Mouse (Mus musculus): ENCODE data around the gene Bard1. TPM values are rescaled to one million over a fixed set of nuclear protein-coding genes. Genes with fewer than 3 reads are reported as not detected.

Bard1 gene
- polyA plus RNA-seq, 1 experiment from 2014 or later: 1.7 TPM

GRCm38 (mm10) chr1:71035565-71035964 is 67.4 kb downstream of the Bard1 start:
- no peaks in the 10 kb centered on the region for H3K9me3 ChIP-seq
- DNase-seq (ENCODE audit: low spot score): no peak
- no peaks in the 10 kb centered on the region for H3K4me1 ChIP-seq (replicated peaks)
- no peak overlapping the region for H3K27ac ChIP-seq
- WGBS: 84% methylated on average over 1 of the region's 1 CpGs
- H3K27me3 ChIP-seq (ENCODE audit: insufficient read depth, poor library complexity, severe bottlenecking): no peaks in the 10 kb centered on the region
- H3K4me3 ChIP-seq: no peak overlapping the region
- peaks cover 22% of the 10 kb centered on the region; the same call in 1 of the 2 replicates for H3K36me3 ChIP-seq

- H3K27me3 ChIP-seq (ENCODE audit: insufficient read depth, poor library complexity, severe bottlenecking): no peaks in the 10 kb centered on the region
- H3K27ac ChIP-seq: no peak overlapping the region
- peaks cover 10% of the 10 kb centered on the region for H3K36me3 ChIP-seq
- whole genome bisulfite sequencing: 91% methylated on average over 5 of the region's 5 CpGs
- no peak for DNase-seq (ENCODE audit: low spot score)
- no peak overlapping the region for H3K4me3 ChIP-seq
- no peaks in the 10 kb centered on the region for H3K4me1 ChIP-seq (replicated peaks)
- no peaks in the 10 kb centered on the region for H3K9me3 ChIP-seq
Measured at GRCm38 (mm10) chr1:71022766-71023165, 80.2 kb downstream of the Bard1 start.

DNA sequence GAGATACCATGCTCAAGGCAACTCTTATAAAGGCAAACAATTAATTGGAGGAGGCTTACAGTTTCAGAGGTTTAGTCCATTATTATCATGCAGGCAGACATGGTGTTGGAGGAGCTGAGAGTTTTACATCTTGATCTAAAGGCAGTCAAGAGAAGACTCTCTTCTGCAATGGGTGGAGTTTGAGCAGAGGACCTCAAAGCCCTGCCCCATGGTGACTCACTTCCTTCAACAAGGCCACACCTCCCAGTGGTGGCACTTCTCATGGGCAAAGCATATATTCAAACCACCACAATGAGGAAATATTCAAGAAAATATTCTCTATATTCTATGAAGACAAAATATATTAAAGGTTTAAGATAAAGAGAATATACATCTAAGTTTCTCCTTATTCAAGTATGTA is 88.6 kb downstream of the Bard1 start:
- Histone ChIP-seq H3K4me1 (replicated peaks) (no peaks in the 10 kb centered on the region), H3K36me3 (no peaks in the 10 kb centered on the region), H3K9me3 (no peaks in the 10 kb centered on the region), H3K27me3 (ENCODE audit: insufficient read depth, poor library complexity, severe bottlenecking) (no peaks in the 10 kb centered on the region), H3K4me3 (no peak overlapping the region), H3K27ac (no peak overlapping the region)
- DNase-seq (ENCODE audit: low spot score): no peak

- H3K4me3 ChIP-seq: no peak overlapping the region
- H3K9me3 ChIP-seq: no peaks in the 10 kb centered on the region
- 91% methylated on average over 6 of the region's 6 CpGs for WGBS
- H3K27me3 ChIP-seq (ENCODE audit: insufficient read depth, poor library complexity, severe bottlenecking): no peaks in the 10 kb centered on the region
- no peaks in the 10 kb centered on the region for H3K4me1 ChIP-seq (replicated peaks)
- no peaks in the 10 kb centered on the region for H3K36me3 ChIP-seq
- H3K27ac ChIP-seq: no peak overlapping the region
- DNase-seq (ENCODE audit: low spot score): no peak
Measured at GRCm38 (mm10) chr1:71005998-71006397, 96.9 kb downstream of the Bard1 start.

DNA sequence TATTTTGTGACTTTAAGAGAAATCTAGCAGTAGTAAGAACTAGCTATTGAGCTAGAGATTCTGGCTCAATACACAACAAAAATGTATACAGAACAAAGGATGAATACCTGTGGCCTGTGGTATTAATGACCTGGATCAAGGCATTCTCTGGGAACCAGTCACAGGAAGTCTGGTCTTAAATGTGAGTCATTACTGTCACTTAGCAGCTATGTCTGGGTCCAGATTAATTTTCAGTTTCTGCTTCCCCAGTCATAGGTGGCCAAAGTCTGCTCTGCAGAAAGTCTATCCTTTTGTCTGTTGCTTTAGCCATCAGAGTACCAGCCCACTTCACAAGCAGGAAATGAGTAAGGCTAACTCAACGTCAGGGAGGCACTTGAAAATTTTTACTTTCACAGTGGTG is 98.8 kb downstream of the Bard1 start:
- WGBS: 62% methylated on average over 1 of the region's 1 CpGs
- Histone ChIP-seq H3K36me3 (no peaks in the 10 kb centered on the region), H3K27ac (no peak overlapping the region), H3K4me3 (no peak overlapping the region), H3K27me3 (ENCODE audit: insufficient read depth, poor library complexity, severe bottlenecking) (no peaks in the 10 kb centered on the region), H3K9me3 (no peaks in the 10 kb centered on the region), H3K4me1 (replicated peaks) (no peaks in the 10 kb centered on the region)
- no peak for DNase-seq (ENCODE audit: low spot score)

DNA sequence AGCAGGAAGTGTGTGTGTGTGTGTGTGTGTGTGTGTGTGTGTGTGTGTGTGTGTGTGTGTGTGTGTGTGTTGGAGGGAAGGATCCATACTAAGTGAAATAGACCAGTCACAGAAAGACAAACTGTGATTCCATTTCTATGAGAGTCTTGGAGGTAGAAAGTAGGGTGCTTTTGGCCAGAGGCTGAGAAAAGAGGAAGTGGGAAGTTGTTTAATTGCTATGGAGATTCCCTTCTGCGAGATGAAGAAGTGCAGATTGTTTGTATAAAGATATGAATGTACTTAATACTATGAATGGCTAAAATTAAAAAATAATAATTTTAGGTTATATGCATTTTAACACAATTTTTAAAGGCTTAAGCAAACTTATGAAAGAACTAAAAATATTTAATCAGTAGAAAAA is 99.2 kb downstream of the Bard1 start:
- Histone ChIP-seq H3K27ac (no peak overlapping the region), H3K9me3 (no peaks in the 10 kb centered on the region), H3K36me3 (no peaks in the 10 kb centered on the region), H3K27me3 (ENCODE audit: insufficient read depth, poor library complexity, severe bottlenecking) (no peaks in the 10 kb centered on the region), H3K4me3 (no peak overlapping the region), H3K4me1 (replicated peaks) (no peaks in the 10 kb centered on the region)
- WGBS: 96% methylated on average over 1 of the region's 1 CpGs
- no peak for DNase-seq (ENCODE audit: low spot score)

GRCm38 (mm10) chr1:70997377-70997993 is 105.5 kb downstream of the Bard1 start:
- H3K4me1 ChIP-seq (replicated peaks): no peaks in the 10 kb centered on the region
- DNase-seq (ENCODE audit: low spot score): no peak
- WGBS: 56% methylated on average over 10 of the region's 10 CpGs
- H3K9me3 ChIP-seq: no peaks in the 10 kb centered on the region
- H3K27me3 ChIP-seq (ENCODE audit: insufficient read depth, poor library complexity, severe bottlenecking): no peaks in the 10 kb centered on the region
- no peak overlapping the region for H3K4me3 ChIP-seq
- H3K36me3 ChIP-seq: no peaks in the 10 kb centered on the region
- no peak overlapping the region for H3K27ac ChIP-seq

DNA sequence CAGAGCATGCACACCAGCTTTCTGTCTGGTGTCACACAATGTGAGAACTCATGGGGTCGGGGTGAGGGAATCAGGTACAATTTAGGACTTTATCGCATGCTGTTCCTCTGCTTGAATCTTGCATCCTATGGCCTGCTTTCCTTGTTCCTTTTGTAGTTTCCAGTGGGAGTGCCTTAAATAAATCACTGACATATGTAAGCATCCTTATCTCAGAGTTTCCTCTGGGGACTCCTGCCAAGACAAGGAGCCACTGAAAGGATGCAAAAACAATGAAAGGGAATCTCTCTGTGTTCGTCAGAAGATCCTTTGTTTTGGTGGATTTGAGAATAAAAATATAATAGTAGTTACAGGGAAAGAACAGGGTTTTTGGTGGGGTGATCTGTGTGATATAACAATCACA is 106.2 kb downstream of the Bard1 start:
- no peaks in the 10 kb centered on the region for H3K9me3 ChIP-seq
- no peaks in the 10 kb centered on the region for H3K27me3 ChIP-seq (ENCODE audit: insufficient read depth, poor library complexity, severe bottlenecking)
- WGBS: 69% methylated on average over 3 of the region's 3 CpGs
- H3K27ac ChIP-seq: no peak overlapping the region
- no peaks in the 10 kb centered on the region for H3K36me3 ChIP-seq
- H3K4me3 ChIP-seq: no peak overlapping the region
- no peak for DNase-seq (ENCODE audit: low spot score)
- H3K4me1 ChIP-seq (replicated peaks): no peaks in the 10 kb centered on the region
